Mouse (Mus musculus): Measurements from ENCODE around the gene H1f0.

- TF ChIP-seq CTCF (IDR thresholded peaks at IDR 0.05; ENCODE audit: borderline replicate concordance, insufficient read depth, low read depth, low read length) (peak; percentile 80), POLR2A (IDR thresholded peaks at IDR 0.05; ENCODE audit: borderline replicate concordance, insufficient read depth, low read length) (no peak)
These were observed 9.7 kb downstream of the H1f0 start for GRCm38 (mm10) chr15:79037913-79038328.

Data from cerebellum, adult 2 months (tissue).